Comparison of ENCODE assay signal across 10 mouse cellular contexts in genomic region chr3:137961736-137962385, GRCm38 (mm10). TPM values are rescaled to one million over a fixed set of nuclear protein-coding genes. Genes with fewer than 3 reads are reported as not detected.
A peak's percentile ranks its signal among the peaks of the same experiment; 100 is the strongest.
DNase-seq lines count a peak whose midpoint lies in the region; ATAC-seq lines count a peak whose summit lies in the region.
"Had no signal": no experiment of that assay in that cellular context is flagged by ENCODE, and none has a peak within 500 bp of the region (broad histone marks: within the 10 kb centered on the region; RNA-seq: fewer than 3 reads in every experiment).

No protein-coding gene starts in this region.

- no peaks in the 10 kb centered on the region for H3K4me1 ChIP-seq in lung, embryonic 15.5 days

- no peak overlapping the region for H3K4me3 ChIP-seq in lung, embryonic 15.5 days
- H3K4me3 ChIP-seq: layer of hippocampus, adult 2 months had no signal

- H3K27ac ChIP-seq in lung, embryonic 15.5 days = no peak overlapping the region
- H3K27ac ChIP-seq: layer of hippocampus, adult 2 months had no signal

- H3K9me3 ChIP-seq in lung, embryonic 15.5 days = no peaks in the 10 kb centered on the region

- H3K27me3 ChIP-seq in lung, embryonic 15.5 days = no peaks in the 10 kb centered on the region

- DNase-seq in adrenal gland, postnatal 14 days = peak; percentile 56
- DNase-seq in adrenal gland, postnatal 25 days = no peak
- DNase-seq in lung, postnatal 4 days = no peak
- DNase-seq in cerebellum, postnatal 14 days = peak; percentile 52 to 64
- peak; percentile 42 for DNase-seq in lung, postnatal 36 days
- no peak for DNase-seq in spleen, adult 18-20 months
- DNase-seq: gastrocnemius, postnatal 25 days had no signal

- H3K4me2 ChIP-seq in lung, embryonic 15.5 days = no peak overlapping the region

- no peaks in the 10 kb centered on the region for H3K36me3 ChIP-seq in lung, embryonic 15.5 days

- ATAC-seq in lung, embryonic 15.5 days (ENCODE audit: borderline replicate concordance, extremely low read depth, low FRiP score, low TSS enrichment) = peak; percentile 65; the same call in 1 of the 2 replicates
- no peak for ATAC-seq in megakaryocyte progenitor cell, adult 5-6 weeks (replicated peaks; ENCODE audit: poor library complexity)

- WGBS in lung, embryonic 15.5 days = 27% methylated on average over 8 of the region's 8 CpGs

- H3K9ac ChIP-seq in lung, embryonic 15.5 days = no peak overlapping the region

RNA-seq across cellular contexts. Expression of gene Dapp1, which starts 19.5 kb away (rescaled TPM):
- 4.9 and 10.1 TPM in 2 replicates for total RNA-seq in adrenal gland, postnatal 14 days (2021)
- total RNA-seq in adrenal gland, postnatal 25 days (2021) = 3.3 and 6.3 TPM in 2 replicates
- 6.3 and 7.3 TPM in 2 replicates for polyA plus RNA-seq in lung, embryonic 15.5 days (2015; fragmentation: Nextera tagmentation; extraction: Ambion mirVana)
- total RNA-seq in megakaryocyte progenitor cell, adult 5-6 weeks (2015) = 79.2 and 99.7 TPM in 2 replicates
- total RNA-seq in megakaryocyte progenitor cell, adult 5-6 weeks (2017) = 129 and 154 TPM in 2 replicates

RNA-seq across cellular contexts. Expression of gene Lamtor3, which starts 43.6 kb away (rescaled TPM):
- total RNA-seq in adrenal gland, postnatal 14 days (2021) = 64.2 and 75.9 TPM in 2 replicates
- 65.6 and 71.3 TPM in 2 replicates for total RNA-seq in adrenal gland, postnatal 25 days (2021)
- 104 and 110 TPM in 2 replicates for polyA plus RNA-seq in lung, embryonic 15.5 days (2015; fragmentation: Nextera tagmentation; extraction: Ambion mirVana)
- 61.3 and 77.5 TPM in 2 replicates for total RNA-seq in megakaryocyte progenitor cell, adult 5-6 weeks (2015)
- 66.2 and 76.7 TPM in 2 replicates for total RNA-seq in megakaryocyte progenitor cell, adult 5-6 weeks (2017)

Comparison
In these comparisons a context has a peak if more than half of its experiments do, and no peak if none do; other contexts are left out.
1. DNase-seq: peak in adrenal gland, postnatal 14 days (single experiment), cerebellum, postnatal 14 days (2 of 2) and lung, postnatal 36 days (single experiment); none in adrenal gland, postnatal 25 days (single experiment), lung, postnatal 4 days (0 of 2) and spleen, adult 18-20 months (0 of 2).